Mouse (Mus musculus) liver, embryonic 15.5 days (tissue): ENCODE measurements around the gene Tctn1. TPM values are rescaled to one million over a fixed set of nuclear protein-coding genes. Genes with fewer than 3 reads are reported as not detected.

ENCODE experiments used
- ATAC-seq: fragments of 200-750 bp; cut with Nextera tagmentation; 2 replicates; pipeline ENCODE4 v1.8.0; 2017; ENCODE audit warnings: moderate number of reproducible peaks, mild to moderate bottlenecking, moderate library complexity; ENCODE audit not compliant: insufficient read depth
- H3K27ac ChIP-seq: fragments of 300-500 bp; sonication (generic); replicated peaks from 2 replicates; pipeline ENCODE4 v1.5.1; 2015; ENCODE audit warnings: mild to moderate bottlenecking, inconsistent platforms
- H3K27me3 ChIP-seq: fragments of 300-500 bp; sonication (generic); 2 replicates; pipeline ENCODE4 v1.6.1; 2015; ENCODE audit warnings: mild to moderate bottlenecking, inconsistent platforms
- H3K36me3 ChIP-seq: fragments of 300-500 bp; sonication (generic); replicated peaks from 2 replicates; pipeline ENCODE4 v1.6.1; 2015; ENCODE audit warnings: moderate library complexity, mild to moderate bottlenecking, inconsistent platforms
- H3K4me1 ChIP-seq: fragments of 300-500 bp; sonication (generic); replicated peaks from 2 replicates; pipeline ENCODE4 v1.6.1; 2015; ENCODE audit warnings: inconsistent platforms
- H3K4me2 ChIP-seq: fragments of 300-500 bp; sonication (generic); 2 replicates; pipeline ENCODE4 v1.6.1; 2015; ENCODE audit warnings: moderate library complexity, mild to moderate bottlenecking, inconsistent platforms
- H3K4me3 ChIP-seq: fragments of 300-500 bp; sonication (generic); replicated peaks from 2 replicates; pipeline ENCODE4 v1.5.1; 2015; ENCODE audit warnings: mild to moderate bottlenecking, inconsistent platforms
- H3K9ac ChIP-seq: fragments of 300-500 bp; sonication (generic); 2 replicates; pipeline ENCODE4 v1.6.1; 2015; ENCODE audit warnings: moderate library complexity, mild to moderate bottlenecking, inconsistent platforms
- H3K9me3 ChIP-seq: fragments of 300-500 bp; sonication (generic); replicated peaks from 2 replicates; pipeline ENCODE4 v1.6.1; 2016; ENCODE audit warnings: inconsistent platforms
- WGBS: fragments of 180-500 bp; shearing (Covaris S2); methylation state at CpG from one replicate; pipeline ENCODE4 v1.1.7; 2015; ENCODE audit warnings: mixed read lengths; ENCODE audit not compliant: insufficient replicate concordance; 5-methylcytosine and 5-hydroxymethylcytosine counted together
- polyA plus RNA-seq: library from polyadenylated mRNA; unstranded; fragments of >200 nt; fragmentation: Nextera tagmentation; extraction: Ambion mirVana; gene quantifications from 2 replicates; pipeline ENCODE4 v1.2.1, GENCODE M21; 2015

The Tctn1 gene
- polyA plus RNA-seq, 1 experiment from 2014 or later: 0.73 TPM

DNA sequence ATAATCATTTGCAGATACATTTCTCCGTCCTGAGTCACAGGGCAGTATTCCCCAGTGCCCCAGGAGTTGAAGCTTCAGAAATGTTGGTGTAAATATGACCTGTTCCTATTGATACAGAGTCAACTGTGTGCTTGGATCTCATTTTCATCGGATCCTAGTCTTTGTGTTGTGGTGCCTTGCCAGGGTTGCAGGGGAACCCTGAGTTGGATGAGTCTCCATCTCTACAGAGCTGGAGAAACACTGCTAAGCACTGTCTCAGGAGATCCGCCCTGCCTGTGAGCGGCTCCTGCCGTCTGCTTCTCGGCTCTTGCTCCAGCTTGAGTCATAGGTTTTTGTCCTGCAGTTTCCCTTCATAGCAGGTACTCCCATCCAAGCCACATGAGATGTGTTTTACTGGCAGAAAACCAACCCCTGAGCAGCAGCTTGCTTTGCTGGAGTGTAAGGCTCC, 35.8 kb upstream of the Tctn1 start:
- ATAC-seq: no peak
- H3K9ac ChIP-seq: no peak overlapping the region
- no peaks in the 10 kb centered on the region for H3K9me3 ChIP-seq
- peaks cover 28% of the 10 kb centered on the region for H3K4me1 ChIP-seq
- H3K36me3 ChIP-seq: peaks cover 2% of the 10 kb centered on the region; the same call in 1 of the 2 replicates
- no peak overlapping the region for H3K27ac ChIP-seq
- H3K4me3 ChIP-seq: no peak overlapping the region
- no peaks in the 10 kb centered on the region for H3K27me3 ChIP-seq
- H3K4me2 ChIP-seq: no peak overlapping the region
- 88% methylated on average over 6 of the region's 6 CpGs for WGBS

DNA sequence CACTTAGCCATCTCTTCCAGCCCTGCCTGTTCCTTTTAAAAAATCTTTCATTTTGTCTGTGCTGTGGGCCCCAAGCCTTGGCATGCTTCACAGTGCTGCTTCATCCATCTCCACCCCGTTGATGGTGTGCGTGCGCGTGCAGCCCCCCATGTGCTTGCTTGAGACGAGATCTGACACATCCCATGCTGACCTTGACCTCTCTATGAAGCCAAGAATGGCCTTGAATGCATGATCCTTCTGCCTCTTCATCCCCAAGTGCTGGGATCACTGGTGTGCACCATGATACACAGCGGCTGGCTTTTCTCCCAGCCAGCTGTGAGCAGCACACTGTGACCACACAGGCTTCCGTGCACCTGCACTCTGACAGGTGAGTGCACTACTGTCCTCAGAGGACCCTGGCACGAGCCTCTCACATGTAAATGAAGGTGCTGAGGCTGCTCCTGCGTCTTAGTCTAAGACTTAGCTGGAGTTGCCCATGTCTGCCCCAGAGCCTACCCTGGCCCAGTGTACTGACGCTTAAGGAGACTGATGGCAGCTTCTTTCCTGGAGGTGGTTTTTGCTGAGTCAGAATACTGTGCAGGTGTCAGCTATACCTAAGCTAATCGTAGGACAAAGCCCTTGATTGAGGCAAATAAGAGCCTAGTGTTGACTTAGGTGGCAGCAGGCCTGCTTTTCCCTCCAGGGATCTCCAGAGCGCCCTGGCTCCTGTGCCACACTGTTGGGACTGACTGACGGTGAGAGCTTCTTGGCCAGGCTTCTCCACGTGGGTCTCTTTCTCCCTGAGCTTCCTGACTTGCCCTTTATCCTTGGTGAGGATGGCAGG, 31.1 kb upstream of the Tctn1 start:
- Histone ChIP-seq H3K9me3 (no peaks in the 10 kb centered on the region), H3K4me2 (no peak overlapping the region), H3K27ac (no peak overlapping the region), H3K27me3 (no peaks in the 10 kb centered on the region), H3K9ac (no peak overlapping the region), H3K36me3 (0 out of 2 replicates have a peak, but pooled peaks cover 1% of the 10 kb centered on the region), H3K4me3 (no peak overlapping the region), H3K4me1 (peaks cover 34% of the 10 kb centered on the region)
- ATAC-seq: no peak
- 77% methylated on average over 14 of the region's 14 CpGs for WGBS

DNA sequence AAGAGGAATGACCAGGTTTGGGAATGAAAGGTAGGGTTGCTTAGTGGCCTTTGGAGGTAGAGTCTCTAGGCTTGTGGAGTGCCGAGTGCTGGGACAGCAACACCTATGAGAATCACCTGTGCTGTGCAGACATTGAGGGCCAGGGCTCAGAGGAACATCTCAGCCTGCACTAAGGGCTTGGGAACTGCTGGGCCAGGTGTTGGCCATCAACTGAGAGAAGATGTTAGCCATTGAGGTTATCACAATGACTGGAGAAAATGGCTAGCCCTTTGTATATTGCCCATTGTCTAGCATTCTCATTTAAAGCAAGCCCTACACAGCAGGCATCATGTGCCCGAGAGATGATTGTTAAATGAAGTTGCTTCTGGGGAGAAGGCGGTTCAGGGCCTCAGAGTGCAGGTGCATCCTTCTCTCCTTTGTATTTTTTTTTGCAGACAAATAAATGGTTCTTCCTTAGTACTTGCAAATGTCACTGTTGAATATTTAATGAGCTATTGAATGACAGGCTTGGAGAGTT, 30.0 kb upstream of the Tctn1 start:
- Histone ChIP-seq H3K36me3 (no peaks in the 10 kb centered on the region), H3K9ac (no peak overlapping the region), H3K27ac (no peak overlapping the region), H3K4me1 (peaks cover 35% of the 10 kb centered on the region), H3K4me3 (no peak overlapping the region), H3K27me3 (no peaks in the 10 kb centered on the region), H3K4me2 (no peak overlapping the region), H3K9me3 (no peaks in the 10 kb centered on the region)
- no peak for ATAC-seq
- 75% methylated on average over 3 of the region's 3 CpGs for WGBS

DNA sequence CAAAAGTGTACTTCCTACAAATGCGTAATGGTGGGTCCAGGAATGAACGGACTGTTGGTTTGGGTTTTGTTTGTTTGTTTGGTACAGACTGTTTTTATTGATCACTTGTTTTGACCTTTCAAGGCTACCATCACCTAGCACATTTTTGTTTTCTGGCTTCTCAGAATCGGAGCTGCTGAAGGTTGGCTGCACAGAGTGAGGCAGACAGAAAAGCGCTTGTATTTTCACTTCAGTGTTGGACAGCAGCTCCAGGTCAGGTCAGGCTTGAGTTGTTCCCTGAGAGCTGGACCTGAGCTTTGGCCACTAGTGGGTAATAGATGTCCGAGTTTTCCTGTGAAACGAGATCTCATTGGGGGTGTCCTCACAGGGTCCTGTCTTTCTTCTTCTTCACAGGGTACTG, 28.9 kb upstream of the Tctn1 start:
- H3K4me1 ChIP-seq: peaks cover 42% of the 10 kb centered on the region
- H3K4me2 ChIP-seq: no peak overlapping the region
- H3K36me3 ChIP-seq: 0 out of 2 replicates have a peak, but pooled peaks cover 4% of the 10 kb centered on the region
- H3K27me3 ChIP-seq: no peaks in the 10 kb centered on the region
- H3K9me3 ChIP-seq: no peaks in the 10 kb centered on the region
- WGBS: 77% methylated on average over 6 of the region's 6 CpGs
- ATAC-seq: no peak
- no peak overlapping the region for H3K27ac ChIP-seq
- no peak overlapping the region for H3K9ac ChIP-seq
- H3K4me3 ChIP-seq: no peak overlapping the region

DNA sequence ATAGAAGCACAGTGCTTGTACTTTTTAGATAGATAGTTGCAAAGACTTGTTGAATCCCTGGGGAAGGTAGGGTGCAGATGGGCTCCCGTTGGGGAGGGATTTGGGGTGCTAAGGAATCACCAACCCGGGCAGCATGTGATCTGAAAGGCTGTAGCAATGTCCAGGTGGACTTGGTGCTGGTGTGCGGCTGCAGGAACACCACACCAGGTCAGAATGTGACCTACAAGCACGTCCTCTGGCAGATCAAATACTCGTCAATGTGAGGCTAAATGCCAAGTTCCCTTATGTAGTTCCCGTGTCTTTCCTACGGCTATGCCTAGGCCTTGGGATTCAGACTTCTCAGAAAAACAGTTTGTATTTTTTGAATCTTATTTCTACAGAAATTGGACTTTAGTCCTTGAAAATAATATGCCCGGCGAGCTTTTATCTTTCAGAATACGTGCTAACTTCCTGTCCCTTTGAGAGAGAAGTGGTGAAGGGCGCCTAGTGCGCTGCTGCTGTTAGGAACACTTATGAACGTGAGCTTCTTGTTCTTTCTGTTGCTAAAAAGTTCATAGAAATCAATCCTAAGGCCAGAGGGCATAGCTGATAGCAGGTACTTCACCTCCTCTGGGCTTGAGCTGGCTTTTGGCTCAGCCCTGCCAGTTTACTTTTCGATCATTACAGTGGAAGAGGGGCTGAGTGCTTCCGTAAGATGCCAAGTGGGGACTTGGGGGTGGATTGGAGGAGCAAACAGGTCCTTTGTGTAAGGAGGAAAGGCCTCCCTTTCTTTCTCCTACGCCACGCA, 27.5 kb upstream of the Tctn1 start:
- Histone ChIP-seq H3K9me3 (no peaks in the 10 kb centered on the region), H3K36me3 (0 out of 2 replicates have a peak, but pooled peaks cover 12% of the 10 kb centered on the region), H3K27me3 (no peaks in the 10 kb centered on the region), H3K9ac (peak overlapping the region; percentile 26; the same call in 1 of the 2 replicates), H3K4me3 (peak overlapping the region; percentile 1; the same call in 1 of the 2 replicates), H3K27ac (peak overlapping the region; percentile 79), H3K4me2 (peak overlapping the region; percentile 57), H3K4me1 (peaks cover 56% of the 10 kb centered on the region)
- ATAC-seq: peak; percentile 71
- 43% methylated on average over 17 of the region's 17 CpGs for WGBS

DNA sequence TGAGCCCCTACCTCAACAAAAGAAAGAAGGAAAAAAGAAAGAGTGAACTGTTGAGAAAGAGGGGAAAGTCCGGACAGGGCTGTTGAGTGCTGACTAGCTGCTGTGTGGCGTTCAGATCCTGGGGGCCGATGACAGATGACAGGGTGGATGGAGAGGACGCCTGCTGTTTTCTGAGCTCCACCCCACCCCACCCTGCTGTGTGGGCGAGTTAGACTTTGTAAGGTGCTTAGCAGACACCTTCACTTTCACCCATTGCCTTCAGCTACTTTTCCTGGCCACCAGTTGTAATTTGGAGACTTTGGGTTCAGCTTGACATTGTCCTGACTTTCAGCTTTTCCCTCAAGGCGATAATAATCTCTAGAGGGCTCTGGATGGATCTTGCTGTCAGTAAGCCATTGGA, 26.9 kb upstream of the Tctn1 start:
- peak overlapping the region; percentile 79 for H3K27ac ChIP-seq
- no peaks in the 10 kb centered on the region for H3K9me3 ChIP-seq
- ATAC-seq: peak; percentile 82
- peaks cover 62% of the 10 kb centered on the region for H3K4me1 ChIP-seq
- peak overlapping the region; percentile 1; the same call in 1 of the 2 replicates for H3K4me3 ChIP-seq
- 0 out of 2 replicates have a peak, but pooled peaks cover 12% of the 10 kb centered on the region for H3K36me3 ChIP-seq
- peak overlapping the region; percentile 57 for H3K4me2 ChIP-seq
- H3K27me3 ChIP-seq: no peaks in the 10 kb centered on the region
- 21% methylated on average over 6 of the region's 6 CpGs for WGBS
- H3K9ac ChIP-seq: peak overlapping the region; percentile 26

DNA sequence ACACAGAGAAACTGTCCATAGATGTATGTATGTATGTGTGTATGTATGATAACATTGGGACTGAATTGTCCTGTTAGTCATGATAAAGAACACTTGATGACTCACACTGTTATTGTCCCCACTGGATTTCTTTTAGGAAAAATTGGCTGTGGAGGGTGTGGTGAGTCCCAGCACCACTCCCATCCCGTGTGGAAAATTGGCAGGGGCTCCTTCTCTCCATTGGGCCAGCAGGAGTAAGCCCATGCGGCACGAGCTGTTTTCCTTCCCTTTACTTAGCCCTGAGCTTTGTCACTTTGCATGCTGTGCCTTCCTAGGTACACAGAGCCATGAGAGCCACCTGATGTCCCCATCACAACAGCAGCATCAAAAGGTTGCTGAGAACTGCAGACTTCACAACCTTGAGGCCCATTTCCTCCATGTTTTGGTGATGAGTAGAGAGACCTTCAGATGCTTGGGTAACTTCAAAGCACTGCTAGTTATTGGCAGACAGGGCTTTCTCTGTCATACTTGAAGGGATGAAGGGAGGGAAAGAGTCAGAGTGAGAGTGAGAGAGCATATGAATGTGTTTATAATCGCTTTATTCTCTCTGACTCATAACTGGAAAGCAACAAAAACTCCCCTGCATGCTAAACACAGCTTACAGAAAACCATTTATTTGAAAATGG, 24.0 kb upstream of the Tctn1 start:
- H3K9me3 ChIP-seq: no peaks in the 10 kb centered on the region
- peaks cover 74% of the 10 kb centered on the region for H3K4me1 ChIP-seq
- H3K27me3 ChIP-seq: no peaks in the 10 kb centered on the region
- no peak overlapping the region for H3K9ac ChIP-seq
- no peak overlapping the region for H3K4me2 ChIP-seq
- H3K36me3 ChIP-seq: 0 out of 2 replicates have a peak, but pooled peaks cover 12% of the 10 kb centered on the region
- WGBS: 72% methylated on average over 4 of the region's 4 CpGs
- ATAC-seq: no peak
- H3K4me3 ChIP-seq: no peak overlapping the region
- no peak overlapping the region for H3K27ac ChIP-seq

DNA sequence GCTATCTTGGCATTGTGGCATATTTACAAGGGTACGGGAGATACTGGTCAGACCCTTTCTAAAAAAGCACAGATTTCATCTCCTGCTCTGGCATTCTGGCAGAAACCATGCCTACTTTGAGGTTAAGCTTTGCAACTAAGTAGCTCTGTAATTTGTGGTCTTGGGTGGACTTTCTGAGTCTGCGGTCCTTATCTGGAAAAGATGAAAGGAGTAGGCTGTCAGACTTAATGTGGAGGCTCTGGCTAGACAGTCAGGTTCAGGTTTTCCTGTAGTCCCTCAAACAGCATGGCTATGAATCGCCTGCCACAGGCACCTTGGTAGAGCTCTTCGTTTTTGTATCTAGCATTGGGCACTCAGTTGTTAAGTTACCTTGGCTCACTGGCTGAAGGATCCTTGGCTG, 22.8 kb upstream of the Tctn1 start:
- Histone ChIP-seq H3K9me3 (no peaks in the 10 kb centered on the region), H3K27ac (no peak overlapping the region), H3K4me3 (no peak overlapping the region), H3K9ac (no peak overlapping the region), H3K27me3 (peaks cover 5% of the 10 kb centered on the region; the same call in 1 of the 2 replicates), H3K36me3 (0 out of 2 replicates have a peak, but pooled peaks cover 12% of the 10 kb centered on the region), H3K4me2 (0 out of 2 replicates have a peak overlapping the region, but pooled peaks have one; percentile 99), H3K4me1 (peaks cover 71% of the 10 kb centered on the region)
- ATAC-seq: no peak
- 48% methylated on average over 4 of the region's 4 CpGs for WGBS

DNA sequence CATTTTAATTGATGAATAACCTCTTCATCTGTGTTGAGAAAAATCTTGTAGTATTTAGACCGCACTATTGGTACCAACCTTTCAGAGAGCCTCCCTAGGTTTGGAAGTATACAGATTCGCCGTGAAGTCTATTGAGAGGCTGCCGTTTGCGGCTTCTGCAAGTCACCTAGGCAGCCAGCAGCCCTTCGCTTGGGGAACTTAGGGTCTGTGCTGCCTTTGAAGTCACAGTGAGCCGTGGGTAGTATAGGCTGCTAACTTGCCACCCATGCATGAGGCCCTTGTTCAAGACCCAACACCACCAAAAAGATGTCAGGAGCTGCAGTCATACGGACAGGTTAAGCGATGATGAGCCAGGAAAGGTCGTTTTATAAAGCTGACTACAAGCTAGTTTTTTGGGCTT, 21.9 kb upstream of the Tctn1 start:
- peak overlapping the region; percentile 88; the same call in 1 of the 2 replicates for H3K9ac ChIP-seq
- ATAC-seq: no peak

DNA sequence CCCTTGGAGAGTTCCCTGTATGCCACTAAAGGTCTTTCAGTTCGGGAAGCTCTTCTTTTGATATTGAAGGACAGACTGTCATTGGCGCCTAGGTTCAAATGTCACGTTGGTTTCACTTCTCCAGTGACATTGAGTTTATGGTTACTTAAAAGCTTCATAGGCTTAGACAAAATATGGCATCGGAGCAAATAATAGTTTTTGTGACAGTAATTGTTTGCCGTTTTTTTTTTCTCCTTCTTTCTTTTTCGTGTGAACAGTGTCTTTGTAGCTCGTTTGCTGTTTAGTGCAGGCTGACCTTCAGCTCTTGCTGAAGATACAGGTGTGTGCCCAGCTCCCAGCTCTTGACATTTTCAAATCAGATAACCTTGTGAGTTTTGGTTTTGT, 21.5 kb upstream of the Tctn1 start:
- 44% methylated on average over 7 of the region's 7 CpGs for WGBS

More for the DNA sequence above, 21.9 kb upstream of the Tctn1 start:
- Histone ChIP-seq H3K27me3 (peaks cover 6% of the 10 kb centered on the region), H3K27ac (no peak overlapping the region), H3K4me1 (peaks cover 68% of the 10 kb centered on the region), H3K36me3 (0 out of 2 replicates have a peak, but pooled peaks cover 12% of the 10 kb centered on the region), H3K9me3 (no peaks in the 10 kb centered on the region), H3K4me3 (peak overlapping the region; percentile 97), H3K4me2 (peak overlapping the region; percentile 99)
- 78% methylated on average over 10 of the region's 10 CpGs for WGBS

More for the DNA sequence above, 21.5 kb upstream of the Tctn1 start:
- H3K36me3 ChIP-seq: 0 out of 2 replicates have a peak, but pooled peaks cover 12% of the 10 kb centered on the region
- H3K4me1 ChIP-seq: peaks cover 68% of the 10 kb centered on the region
- peak overlapping the region; percentile 88 for H3K9ac ChIP-seq
- H3K4me2 ChIP-seq: peak overlapping the region; percentile 99
- peak overlapping the region; percentile 97 for H3K4me3 ChIP-seq
- ATAC-seq: no peak
- peaks cover 10% of the 10 kb centered on the region for H3K27me3 ChIP-seq
- H3K27ac ChIP-seq: no peak overlapping the region
- H3K9me3 ChIP-seq: no peaks in the 10 kb centered on the region
